Mouse (Mus musculus) layer of hippocampus, adult 18-20 months (tissue): ENCODE data around the gene Fth1. TPM values are rescaled to one million over a fixed set of nuclear protein-coding genes. Genes with fewer than 3 reads are reported as not detected.
"Not testable (repeated sequence)": the region's sequence is repeated elsewhere in the genome, so short reads cannot be mapped to it uniquely, and the experiment has no call there.

Experiments
- DNase-seq, 2 experiments: peaks; one replicate each; pipeline ENCODE4 v3.0.0; 2022; ENCODE audit warnings: low spot score in 2 of 2
- long read RNA-seq: library from polyadenylated mRNA; stranded (forward); transcript quantifications from one replicate; pipeline ENCODE4 v2.0.0, GENCODE M21; 2021
- total RNA-seq, 2 experiments: library from RNA; stranded (reverse); gene quantifications; 2 replicates each; pipeline ENCODE4 v1.2.3; 2021

Fth1 gene
- 1,000 to 10,000 TPM; 3,571 to 3,745 TPM for total RNA-seq
- long read RNA-seq, transcript Fth1-201 (4 exons, 929 nt), result major isoform, 2,432 of 2,479 reads
- long read RNA-seq, partial matches to known transcripts, result 16 of 2,479 reads
- long read RNA-seq, other reads (novel, unspliced or antisense), result 28 of 2,479 reads

DNA sequence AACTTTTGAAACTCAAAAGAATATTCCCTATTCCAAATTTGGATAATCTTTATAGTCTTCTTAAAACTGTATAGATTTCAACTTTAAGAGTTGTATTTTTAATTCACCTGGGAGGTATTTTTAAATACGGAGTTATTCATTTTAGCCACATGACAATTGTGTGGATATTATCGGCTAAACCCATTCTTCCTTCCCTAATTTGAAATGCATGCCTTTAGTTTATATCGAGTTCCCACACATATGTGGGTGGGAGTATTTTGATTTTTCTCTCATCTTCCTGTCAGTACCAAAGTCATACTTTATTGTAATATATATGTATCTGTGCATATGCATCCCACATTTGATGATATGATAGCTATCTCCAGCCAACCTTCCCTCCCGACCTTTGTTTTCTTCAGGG lies at the start of gene Fth1:
TSS of gene Fth1 (plus strand) at position 341 of the 400 bp plus-strand sequence.
- DNase-seq, result no peak

DNA sequence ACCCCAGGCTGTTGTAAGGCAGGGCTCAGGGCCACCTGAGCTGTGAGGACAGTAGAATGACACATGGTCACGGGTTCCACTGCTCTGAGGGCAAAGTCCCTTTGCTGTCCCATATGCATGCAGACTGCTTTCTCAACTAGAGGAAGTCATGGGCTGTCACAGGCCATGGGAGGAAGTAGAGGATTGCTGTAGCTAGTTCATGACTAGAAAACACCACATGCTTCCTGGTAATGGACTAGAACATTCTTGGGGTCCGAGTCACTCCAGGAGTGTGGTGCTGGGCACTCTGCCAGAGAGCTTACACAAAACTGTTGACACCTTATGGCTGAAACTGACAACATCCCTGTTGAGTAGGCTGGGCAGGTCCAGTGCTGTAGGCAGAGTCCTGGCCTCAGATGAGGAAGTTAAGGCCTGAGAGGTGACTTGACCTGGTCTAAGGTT lies 49.2 kb upstream of the Fth1 start:
- not testable (repeated sequence) for DNase-seq

DNA sequence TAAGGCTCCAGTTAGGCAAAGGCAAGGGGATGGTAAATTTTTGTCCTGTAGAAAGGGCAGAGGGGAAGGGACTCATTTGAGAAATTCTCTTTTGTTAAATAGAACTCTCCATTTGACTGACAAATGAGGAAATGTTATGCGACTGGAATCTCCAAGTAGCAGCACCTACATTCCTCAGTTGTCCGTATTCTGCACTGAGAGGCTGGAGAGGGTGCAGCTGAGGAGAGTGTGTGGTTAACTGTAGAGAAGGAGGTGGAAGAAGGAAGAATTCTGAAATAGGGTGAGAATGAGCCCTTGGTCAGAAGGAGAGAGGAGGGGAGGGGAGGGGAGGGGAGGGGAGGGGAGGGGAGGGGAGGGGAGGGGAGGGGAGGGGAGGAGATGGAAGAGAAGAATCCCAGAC lies 46.5 kb upstream of the Fth1 start:
- no peak for DNase-seq

- no peak for DNase-seq
Observed at GRCm38 (mm10) chr19:9936579-9936978, 43.8 kb upstream of the Fth1 start.

DNA sequence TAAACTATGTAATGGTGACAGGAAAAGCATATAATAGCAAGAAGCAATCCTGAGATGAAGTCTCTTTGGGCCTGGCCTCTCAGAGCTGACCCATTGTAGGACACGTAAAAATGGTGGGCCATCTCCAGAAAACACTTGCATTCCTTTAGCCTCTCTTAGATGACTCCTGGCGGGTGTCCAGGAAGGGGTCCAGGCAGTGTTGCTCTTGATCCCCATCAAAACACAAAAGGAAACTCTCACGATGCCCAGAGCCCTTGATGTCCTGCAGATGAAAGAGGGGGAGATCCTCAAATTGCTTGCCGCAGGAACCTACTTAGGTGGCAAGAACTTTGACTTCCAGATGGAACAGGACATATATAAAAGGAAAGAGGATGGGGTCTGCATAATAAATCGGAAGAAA lies 43.0 kb upstream of the Fth1 start:
- no peak for DNase-seq

DNA sequence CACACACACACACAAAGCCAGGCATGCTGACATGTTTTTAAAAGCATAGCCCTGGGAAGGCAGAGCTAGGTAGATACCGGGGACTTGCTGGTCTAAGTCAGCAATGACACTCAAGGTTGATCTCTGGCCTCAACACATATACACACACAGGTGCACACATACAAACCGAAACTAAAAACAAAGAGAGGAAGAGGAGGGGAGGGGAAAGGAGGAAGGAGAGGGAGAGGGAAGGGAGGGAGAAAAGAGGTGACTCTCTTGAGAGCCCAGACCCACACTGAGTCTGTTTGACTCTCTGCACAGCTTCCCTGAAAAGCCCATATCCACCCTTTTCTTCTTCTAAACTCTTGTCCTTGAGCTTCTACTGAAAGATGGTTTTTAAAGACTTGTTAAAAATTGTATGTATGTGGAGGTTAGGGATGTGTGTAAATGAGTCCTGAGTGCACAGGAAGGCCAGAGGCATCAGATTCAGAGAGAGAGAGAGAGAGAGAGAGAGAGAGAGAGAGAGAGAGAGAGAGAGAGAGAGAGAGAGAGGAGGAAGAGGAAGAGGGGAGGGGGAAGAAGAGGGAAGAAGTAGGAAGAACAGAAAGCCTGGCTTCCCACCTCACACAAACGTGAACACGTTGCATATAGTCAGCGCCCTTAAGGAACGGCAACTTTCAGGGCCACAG lies 42.1 kb upstream of the Fth1 start:
- no peak for DNase-seq

GRCm38 (mm10) chr19:9938824-9939303 lies 41.5 kb upstream of the Fth1 start:
- DNase-seq, result no peak

GRCm38 (mm10) chr19:9939841-9940240 lies 40.6 kb upstream of the Fth1 start:
- DNase-seq, result no peak

DNA sequence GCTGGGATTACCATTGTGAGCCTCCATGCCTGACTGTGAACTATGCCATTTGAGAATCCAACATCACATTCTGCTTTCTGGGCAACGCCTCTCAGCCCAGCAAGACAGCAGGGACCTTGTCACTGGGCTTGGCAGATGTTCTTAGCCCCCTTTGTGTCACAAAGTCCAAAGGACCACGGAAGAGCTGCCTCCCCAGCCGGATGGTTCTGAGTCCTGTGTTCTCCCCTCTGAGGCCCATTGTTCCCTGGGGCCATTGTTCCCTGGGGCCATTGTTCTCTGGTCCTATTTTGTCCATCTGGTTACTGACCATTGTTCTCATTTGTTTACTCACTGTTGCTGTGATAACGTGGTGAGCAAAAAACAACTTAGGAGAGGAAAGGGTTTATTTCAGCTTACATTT lies 39.5 kb upstream of the Fth1 start:
- DNase-seq, result peak in 1 of 2 experiments; percentile 56

GRCm38 (mm10) chr19:9941809-9942208 lies 38.6 kb upstream of the Fth1 start:
- DNase-seq, result no peak

DNA sequence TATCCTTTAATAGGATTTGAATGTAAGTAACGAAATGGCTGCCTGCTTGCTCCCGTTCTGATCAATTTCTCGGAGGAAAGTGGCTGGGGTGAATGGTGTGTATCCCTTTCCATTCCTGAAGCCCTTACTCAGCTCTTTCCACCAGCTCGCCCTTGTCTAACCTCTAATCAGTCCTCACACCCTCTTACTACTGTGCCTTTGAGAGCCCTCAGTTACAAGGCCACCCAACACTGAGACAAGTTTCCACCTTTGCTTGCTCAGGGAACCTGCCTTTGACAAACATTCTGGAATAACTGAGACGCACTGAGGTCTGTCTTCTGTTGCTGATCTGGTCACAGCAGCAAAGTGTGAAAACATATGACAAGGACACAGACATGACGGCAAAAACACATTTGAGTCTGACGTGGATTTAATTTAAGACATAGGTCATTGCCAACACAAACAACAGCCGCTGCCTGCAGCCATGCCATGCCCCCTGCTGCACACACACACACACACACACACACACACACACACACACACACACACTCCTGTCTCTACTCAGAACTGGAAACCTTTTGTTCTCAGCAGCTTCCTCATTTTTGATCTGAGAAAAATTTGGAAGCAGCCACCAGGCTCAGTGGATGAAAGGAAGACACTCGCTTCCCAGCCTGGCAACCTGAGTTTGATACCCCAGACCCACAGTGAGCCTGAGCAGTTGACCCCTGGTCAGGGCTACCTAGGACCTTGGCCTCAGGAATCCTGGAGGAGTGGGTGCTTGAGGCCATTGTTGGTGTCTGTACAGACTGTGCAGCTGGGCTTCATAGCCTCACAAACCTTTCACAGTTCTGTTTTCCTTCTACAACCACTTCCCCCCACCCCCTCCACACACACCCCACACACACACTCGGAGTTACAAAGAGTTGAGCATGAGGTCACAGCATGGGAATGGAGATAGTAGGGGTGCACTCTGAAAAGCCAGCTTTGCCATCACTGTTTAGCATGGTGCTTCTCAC lies 37.6 kb upstream of the Fth1 start:
- DNase-seq, result no peak

DNA sequence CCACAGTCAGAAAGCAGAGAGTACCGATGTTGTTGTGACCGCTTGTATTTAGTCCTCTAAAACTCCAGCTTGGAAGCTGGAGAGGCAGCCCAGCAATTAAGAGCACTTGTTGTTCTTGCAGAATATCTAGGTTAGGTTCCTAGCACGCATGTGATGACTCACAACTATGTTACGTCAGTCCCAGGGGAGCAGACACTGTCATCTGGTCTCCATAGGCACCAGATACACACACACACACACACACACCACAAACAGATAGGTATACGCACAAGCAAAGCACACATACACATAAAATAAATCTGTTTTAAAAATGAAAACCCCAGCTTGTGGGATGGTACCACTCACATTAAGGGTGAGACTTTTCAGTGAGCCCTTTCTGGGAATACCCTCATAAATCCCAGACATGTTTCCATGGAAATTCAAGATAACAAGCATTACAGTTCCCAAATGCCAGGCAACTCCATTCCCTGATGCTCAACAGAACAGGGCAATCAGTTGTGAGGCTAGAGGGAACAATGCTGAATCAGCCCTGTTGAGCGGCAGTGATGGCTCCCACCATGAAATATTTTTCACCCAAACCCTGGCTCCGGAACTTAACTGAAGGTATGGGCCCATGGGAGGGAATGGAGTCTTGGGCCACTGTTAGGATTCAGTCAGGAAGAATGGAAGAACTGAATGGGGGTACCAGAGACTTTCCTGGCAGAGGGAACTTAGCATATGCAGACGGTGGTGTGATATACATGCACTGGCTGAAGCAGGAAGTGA lies 34.4 kb upstream of the Fth1 start:
- DNase-seq, result peak in 1 of 2 experiments; percentile 62

DNA sequence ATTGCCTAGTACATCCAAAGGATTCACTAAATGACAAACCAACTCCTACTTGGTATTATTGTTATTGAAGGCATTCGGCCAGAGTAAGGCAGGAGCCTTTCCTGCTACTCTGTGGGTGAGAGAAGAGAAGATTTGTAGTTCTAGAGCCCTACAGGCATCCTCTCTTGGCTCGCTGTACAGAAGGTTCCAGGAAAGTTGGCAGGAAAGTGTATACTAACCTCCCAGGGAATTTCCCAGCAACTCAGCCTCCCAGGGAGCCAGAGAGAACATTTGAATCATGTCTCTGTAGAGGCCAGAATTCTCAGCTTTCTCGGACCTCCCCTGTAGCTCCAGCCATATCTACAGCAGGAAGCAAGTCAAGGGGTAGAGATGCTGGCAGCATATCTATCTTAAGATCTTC lies 33.4 kb upstream of the Fth1 start:
- DNase-seq, result no peak

- DNase-seq, result no peak
Observed at GRCm38 (mm10) chr19:9952390-9952789, 28.0 kb upstream of the Fth1 start.

- no peak for DNase-seq
Observed at GRCm38 (mm10) chr19:9952912-9953311, 27.5 kb upstream of the Fth1 start.

DNA sequence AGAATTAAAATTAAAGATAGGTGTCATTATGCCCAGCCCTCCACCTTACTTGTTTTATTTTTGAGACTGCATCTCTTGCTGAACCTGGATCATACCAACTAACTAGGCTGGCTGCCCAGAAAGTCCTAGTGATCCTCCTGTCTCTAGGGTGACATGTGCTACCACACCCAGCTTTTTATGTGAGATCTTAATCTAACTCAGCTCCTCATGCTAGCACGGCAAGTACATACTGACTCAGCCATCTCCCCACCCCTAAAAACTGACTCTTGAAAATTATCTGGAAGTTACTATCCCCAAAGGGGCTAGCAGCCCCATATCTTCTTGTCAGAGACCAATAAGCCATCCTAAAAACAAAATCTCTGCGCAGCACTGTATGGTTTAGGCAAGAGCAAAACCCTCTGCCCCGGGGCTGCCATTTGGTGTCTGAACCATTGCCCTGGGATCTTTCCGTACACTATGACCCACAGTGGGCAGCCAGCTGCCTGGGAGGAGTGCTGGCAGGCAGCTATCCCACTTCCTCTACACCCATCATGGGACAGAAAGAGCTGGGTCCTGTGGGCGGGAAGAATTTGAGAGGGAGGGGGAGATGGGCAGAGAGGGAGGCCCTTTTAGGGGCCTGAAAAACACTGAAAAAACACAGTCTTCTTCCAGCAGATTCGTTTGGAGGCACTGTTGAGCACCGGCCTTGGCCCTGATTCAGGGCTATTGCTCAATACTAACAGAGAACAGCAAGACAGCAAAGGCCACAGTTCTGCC lies 26.2 kb upstream of the Fth1 start:
- DNase-seq, result peak; percentile 76 to 95

GRCm38 (mm10) chr19:9954811-9955202 lies 25.6 kb upstream of the Fth1 start:
- DNase-seq, result no peak

- no peak for DNase-seq
Observed at GRCm38 (mm10) chr19:9955438-9955837, 25.0 kb upstream of the Fth1 start.

GRCm38 (mm10) chr19:9956624-9957388 lies 23.6 kb upstream of the Fth1 start:
- DNase-seq, result peak in 1 of 2 experiments; percentile 49

DNA sequence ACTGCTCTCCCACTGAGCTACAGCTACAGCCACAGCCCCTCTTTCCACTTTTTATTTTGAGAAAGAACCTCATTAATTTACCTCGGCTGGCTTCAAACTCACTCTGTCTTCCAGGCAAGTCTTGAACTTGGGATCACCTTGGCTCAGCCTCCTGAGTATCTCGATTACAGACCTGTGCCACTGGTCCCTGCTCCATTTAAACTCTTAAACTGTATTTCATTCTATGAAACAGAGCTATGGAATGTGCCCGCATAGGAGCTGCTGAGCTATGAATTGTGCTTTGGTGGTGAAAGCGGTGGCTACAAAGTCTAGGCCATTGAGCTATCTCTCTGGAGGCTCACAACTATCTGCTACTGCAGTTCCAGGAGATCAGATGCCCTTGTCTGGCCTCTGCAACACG lies 22.4 kb upstream of the Fth1 start:
- DNase-seq, result no peak
